Mouse (Mus musculus): ENCODE data around the gene Crybg1. TPM values are rescaled to one million over a fixed set of nuclear protein-coding genes. Genes with fewer than 3 reads are reported as not detected.
A peak's percentile ranks its signal among the peaks of the same experiment; 100 is the strongest.

Crybg1 gene
- total RNA-seq (2012; rRNA removed) (0.03 and 0.04 TPM in 2 replicates), polyA plus RNA-seq (2012; ENCODE audit: insufficient read depth in 1 of 2, insufficient read length in 2 of 2, low read depth in 1 of 2, low replicate concordance in 2 of 2, missing spikeins in 1 of 2) (under 1 TPM in 1 of 2 experiments, not detected in 1; 0.14 TPM)

DNA sequence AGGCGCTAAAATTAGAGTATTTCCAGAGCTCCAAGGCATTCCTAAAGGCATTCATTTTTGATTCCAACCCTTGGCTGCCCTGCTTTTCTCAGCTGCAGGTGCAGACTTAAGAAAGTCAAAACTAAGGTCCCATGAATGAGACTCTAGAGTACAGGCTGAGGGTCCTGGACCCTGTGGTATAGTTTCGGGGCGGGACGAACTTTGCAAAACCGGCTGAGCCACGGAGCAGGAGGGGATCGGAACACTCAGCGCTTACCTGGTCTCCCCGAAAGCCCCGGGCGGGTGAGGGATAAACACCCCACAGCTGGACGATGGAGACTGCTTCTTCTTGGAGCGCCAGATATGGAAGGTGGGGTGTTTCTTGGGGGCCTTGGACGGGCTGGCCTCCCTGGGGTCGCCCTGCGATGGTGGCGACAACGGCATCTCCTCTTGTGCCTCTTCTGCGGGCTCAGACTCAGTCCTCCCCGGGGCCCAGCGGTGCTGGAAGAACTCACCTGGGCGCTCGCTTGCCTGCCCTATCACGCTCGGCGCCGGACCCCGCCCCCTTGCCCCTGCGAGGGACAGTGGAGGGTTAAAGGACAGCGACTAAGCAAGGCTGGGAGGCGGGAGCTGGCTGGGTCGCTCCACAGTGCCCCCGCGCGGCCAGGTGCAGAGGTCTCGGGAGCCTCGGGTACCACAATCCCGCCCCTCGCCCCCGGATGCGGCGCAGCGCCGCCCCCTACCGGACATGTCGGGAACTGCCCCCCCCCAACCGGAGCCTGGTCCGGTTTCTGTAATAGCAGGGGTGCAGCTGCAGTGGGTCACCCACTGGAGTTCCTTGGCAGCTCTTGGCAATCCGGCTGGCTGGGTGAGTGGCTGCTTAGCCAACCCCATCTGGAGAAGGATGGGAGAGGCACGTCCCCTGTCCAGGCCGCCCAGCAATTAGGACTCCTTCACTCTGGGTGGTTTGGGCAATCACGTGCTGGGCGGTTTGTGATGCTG lies at the start of gene Crybg1:
Crybg1 (minus strand) TSS at position 517 of the 981 bp plus-strand sequence.
- H3K4me3 ChIP-seq (ENCODE audit: control insufficient read depth in 1 of 2, insufficient read depth in 1 of 2, low read depth in 2 of 2, low read length in 2 of 2): no peak within 1 kb of the TSS
- H3K4me1 ChIP-seq (ENCODE audit: control insufficient read depth in 1 of 2, insufficient read depth in 2 of 2, low read length in 2 of 2): no peaks in the 10 kb centered on the region
- TF ChIP-seq CTCF (IDR thresholded peaks at IDR 0.05 in 2 of 3, conservative IDR thresholded peaks at IDR 0.05 in 1 of 3; ENCODE audit: control insufficient read depth in 1 of 3, insufficient read depth in 1 of 3, low read depth in 2 of 3, low read length in 3 of 3, poor library complexity in 1 of 3, severe bottlenecking in 1 of 3) (peak in 2 of 3 experiments; percentile 3 to 47; a peak in 2 of 6 replicates), HCFC1 (IDR thresholded peaks at IDR 0.05; ENCODE audit: low read depth, low read length) (no peak)
- no peaks in the 10 kb centered on the region for H3K9me3 ChIP-seq (replicated peaks; ENCODE audit: insufficient read depth, low read length)
- H3K79me2 ChIP-seq (ENCODE audit: control insufficient read depth, insufficient read depth, low read length, poor library complexity): no peaks in the 10 kb centered on the region
- DNase-seq (ENCODE audit: low read depth, low spot score): no peak
- H3K9ac ChIP-seq (ENCODE audit: control insufficient read depth, low read depth, low read length, poor library complexity, severe bottlenecking): no peak within 1 kb of the TSS
- H3K27ac ChIP-seq (ENCODE audit: control insufficient read depth, low read depth, low read length): no peak within 1 kb of the TSS
- no peaks in the 10 kb centered on the region for H3K36me3 ChIP-seq (ENCODE audit: control insufficient read depth in 1 of 2, insufficient read depth in 2 of 2, low read length in 2 of 2)
- peaks cover 0 to 1% of the 10 kb centered on the region in 2 experiments for H3K27me3 ChIP-seq (ENCODE audit: control insufficient read depth in 1 of 2, insufficient read depth in 2 of 2, low read length in 2 of 2)

DNA sequence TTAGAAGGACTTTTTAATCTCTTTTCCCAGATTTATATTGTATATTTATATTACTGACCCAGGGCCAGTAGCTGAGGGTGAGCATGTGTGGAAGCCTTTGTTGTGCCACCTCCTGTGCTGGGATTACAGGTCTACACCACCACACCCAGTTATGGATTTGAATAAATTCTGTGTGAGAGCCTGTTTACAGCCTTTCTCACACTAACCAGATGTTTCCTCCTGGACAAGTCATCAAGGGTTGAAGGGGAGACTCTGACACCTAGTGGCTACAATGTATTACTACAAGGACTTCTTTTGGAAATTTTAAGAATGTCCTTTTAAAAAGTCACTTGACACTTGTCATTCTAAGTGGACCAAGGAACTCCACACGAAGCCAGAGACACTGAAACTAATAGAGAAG lies 28.7 kb upstream of the Crybg1 start:
- no peaks in the 10 kb centered on the region for H3K36me3 ChIP-seq (ENCODE audit: control insufficient read depth in 1 of 2, insufficient read depth in 2 of 2, low read length in 2 of 2)
- H3K4me3 ChIP-seq (ENCODE audit: control insufficient read depth in 1 of 2, insufficient read depth in 1 of 2, low read depth in 2 of 2, low read length in 2 of 2): no peak overlapping the region
- H3K27ac ChIP-seq (ENCODE audit: control insufficient read depth, low read depth, low read length): no peak overlapping the region
- H3K27me3 ChIP-seq (ENCODE audit: control insufficient read depth in 1 of 2, insufficient read depth in 2 of 2, low read length in 2 of 2): peaks cover 0 to 13% of the 10 kb centered on the region in 2 experiments; a peak in 3 of 4 replicates
- peak; percentile 62 for DNase-seq (ENCODE audit: low read depth, low spot score)
- H3K79me2 ChIP-seq (ENCODE audit: control insufficient read depth, insufficient read depth, low read length, poor library complexity): no peaks in the 10 kb centered on the region
- H3K9ac ChIP-seq (ENCODE audit: control insufficient read depth, low read depth, low read length, poor library complexity, severe bottlenecking): no peak overlapping the region
- peaks cover 0 to 4% of the 10 kb centered on the region in 2 experiments; a peak in 1 of 4 replicates for H3K4me1 ChIP-seq (ENCODE audit: control insufficient read depth in 1 of 2, insufficient read depth in 2 of 2, low read length in 2 of 2)
- TF ChIP-seq RAD21 (IDR thresholded peaks at IDR 0.05; ENCODE audit: low read depth, low read length): peak; percentile 83
- no peak for TF ChIP-seq POLR2AphosphoS5 (IDR thresholded peaks at IDR 0.05; ENCODE audit: borderline replicate concordance, low read depth, low read length)
- peak; percentile 11 to 83 (median 71); a peak in 4 of 6 replicates for TF ChIP-seq CTCF (IDR thresholded peaks at IDR 0.05 in 2 of 3, conservative IDR thresholded peaks at IDR 0.05 in 1 of 3; ENCODE audit: control insufficient read depth in 1 of 3, insufficient read depth in 1 of 3, low read depth in 2 of 3, low read length in 3 of 3, poor library complexity in 1 of 3, severe bottlenecking in 1 of 3)
- TF ChIP-seq NRF1 (IDR thresholded peaks at IDR 0.05; ENCODE audit: insufficient read depth, low read depth, low read length, poor library complexity, severe bottlenecking): no peak
- no peak for TF ChIP-seq GATA1 (IDR thresholded peaks at IDR 0.05; ENCODE audit: low read depth, low read length)
- TF ChIP-seq ZKSCAN1 (IDR thresholded peaks at IDR 0.05; ENCODE audit: low read depth, low read length): no peak
- peak; percentile 82 for TF ChIP-seq SMC3 (IDR thresholded peaks at IDR 0.05; ENCODE audit: low read depth, low read length)
- TF ChIP-seq MAFK (IDR thresholded peaks at IDR 0.05; ENCODE audit: borderline replicate concordance, low read depth, low read length): no peak
- TF ChIP-seq MEF2A (IDR thresholded peaks at IDR 0.05; ENCODE audit: extremely low read depth, insufficient replicate concordance, low read depth, low read length, poor library complexity, severe bottlenecking): no peak
- TF ChIP-seq HCFC1 (IDR thresholded peaks at IDR 0.05; ENCODE audit: low read depth, low read length): no peak
- peak; percentile 61 for TF ChIP-seq ZC3H11A (IDR thresholded peaks at IDR 0.05; ENCODE audit: low read depth, low read length)
- no peaks in the 10 kb centered on the region for H3K9me3 ChIP-seq (replicated peaks; ENCODE audit: insufficient read depth, low read length)
